Mouse (Mus musculus) limb, embryonic 14.5 days (tissue): ENCODE measurements around the gene Ndufa11. TPM values are rescaled to one million over a fixed set of nuclear protein-coding genes. Genes with fewer than 3 reads are reported as not detected.

Experiments
- ATAC-seq: fragments of 200-750 bp; cut with Nextera tagmentation; 2 replicates; pipeline ENCODE4 v1.8.0; 2017; ENCODE audit warnings: low read depth, moderate number of reproducible peaks, moderate TSS enrichment; ENCODE audit not compliant: low FRiP score
- DNase-seq: peaks from one replicate; pipeline ENCODE4 v3.0.0-alpha.2; 2015; ENCODE audit warnings: low spot score
- H3K27ac ChIP-seq: fragments of 300-500 bp; sonication (generic); replicated peaks from 2 replicates; pipeline ENCODE4 v1.5.1; 2014; ENCODE audit warnings: low read depth, mild to moderate bottlenecking, low read length, moderate library complexity, mixed read lengths
- H3K27me3 ChIP-seq: fragments of 300-500 bp; sonication (generic); 2 replicates; pipeline ENCODE4 v1.6.1; 2014; ENCODE audit warnings: low read length, mixed read lengths; ENCODE audit not compliant: control insufficient read depth, insufficient read depth
- H3K36me3 ChIP-seq: fragments of 300-500 bp; sonication (generic); 2 replicates; pipeline ENCODE4 v1.6.1; 2014; ENCODE audit warnings: mild to moderate bottlenecking, low read length, moderate library complexity, mixed read lengths; ENCODE audit not compliant: control insufficient read depth, insufficient read depth
- H3K4me1 ChIP-seq: fragments of 300-500 bp; sonication (generic); 2 replicates; pipeline ENCODE4 v1.6.1; 2014; ENCODE audit warnings: antibody characterized with exemption, low read length, mixed read lengths; ENCODE audit not compliant: control insufficient read depth, insufficient read depth
- H3K4me2 ChIP-seq: fragments of 300-500 bp; sonication (generic); replicated peaks from 2 replicates; pipeline ENCODE4 v1.6.1; 2014; ENCODE audit warnings: low read depth, mild to moderate bottlenecking, low read length, moderate library complexity; ENCODE audit not compliant: severe bottlenecking
- H3K4me3 ChIP-seq: fragments of 300-500 bp; sonication (generic); replicated peaks from 2 replicates; pipeline ENCODE4 v1.5.1; 2014; ENCODE audit warnings: low read length
- H3K9ac ChIP-seq: fragments of 300-500 bp; sonication (generic); 2 replicates; pipeline ENCODE4 v1.6.1; 2014; ENCODE audit warnings: mild to moderate bottlenecking, low read depth, low read length, moderate library complexity; ENCODE audit not compliant: severe bottlenecking
- H3K9me3 ChIP-seq: fragments of 300-500 bp; sonication (generic); 2 replicates; pipeline ENCODE4 v1.6.1; 2016; ENCODE audit warnings: low read length; ENCODE audit not compliant: control insufficient read depth
- POLR2A ChIP-seq: fragments of 200-500 bp; IDR thresholded peaks from 2 replicates; pipeline ENCODE4 v1.8.0; 2012; ENCODE audit warnings: inconsistent platforms, mild to moderate bottlenecking, moderate library complexity, borderline replicate concordance; ENCODE audit not compliant: insufficient read depth, insufficient read length; ENCODE audit errors: extremely low read depth
- WGBS: fragments of 180-500 bp; shearing (Covaris S2); extraction: QIAGEN DNeasy Blood & Tissue Kit; methylation state at CpG from one replicate; pipeline ENCODE4 v1.1.7; 2014; 5-methylcytosine and 5-hydroxymethylcytosine counted together
- polyA plus RNA-seq, 2 experiments: library from polyadenylated mRNA; depleted of rRNA in 1 of 2; stranded (reverse) in 1 of 2; unstranded in 1 of 2; fragments of >200 nt; fragmentation: Nextera tagmentation in 1 of 2; extraction: Ambion mirVana in 1 of 2; gene quantifications; 2 replicates each; pipeline versions ENCODE4 v1.2.1 to v1.2.3; 2012 to 2014

The Ndufa11 gene
- polyA plus RNA-seq, 2 experiments = 251 to 480 TPM

DNA sequence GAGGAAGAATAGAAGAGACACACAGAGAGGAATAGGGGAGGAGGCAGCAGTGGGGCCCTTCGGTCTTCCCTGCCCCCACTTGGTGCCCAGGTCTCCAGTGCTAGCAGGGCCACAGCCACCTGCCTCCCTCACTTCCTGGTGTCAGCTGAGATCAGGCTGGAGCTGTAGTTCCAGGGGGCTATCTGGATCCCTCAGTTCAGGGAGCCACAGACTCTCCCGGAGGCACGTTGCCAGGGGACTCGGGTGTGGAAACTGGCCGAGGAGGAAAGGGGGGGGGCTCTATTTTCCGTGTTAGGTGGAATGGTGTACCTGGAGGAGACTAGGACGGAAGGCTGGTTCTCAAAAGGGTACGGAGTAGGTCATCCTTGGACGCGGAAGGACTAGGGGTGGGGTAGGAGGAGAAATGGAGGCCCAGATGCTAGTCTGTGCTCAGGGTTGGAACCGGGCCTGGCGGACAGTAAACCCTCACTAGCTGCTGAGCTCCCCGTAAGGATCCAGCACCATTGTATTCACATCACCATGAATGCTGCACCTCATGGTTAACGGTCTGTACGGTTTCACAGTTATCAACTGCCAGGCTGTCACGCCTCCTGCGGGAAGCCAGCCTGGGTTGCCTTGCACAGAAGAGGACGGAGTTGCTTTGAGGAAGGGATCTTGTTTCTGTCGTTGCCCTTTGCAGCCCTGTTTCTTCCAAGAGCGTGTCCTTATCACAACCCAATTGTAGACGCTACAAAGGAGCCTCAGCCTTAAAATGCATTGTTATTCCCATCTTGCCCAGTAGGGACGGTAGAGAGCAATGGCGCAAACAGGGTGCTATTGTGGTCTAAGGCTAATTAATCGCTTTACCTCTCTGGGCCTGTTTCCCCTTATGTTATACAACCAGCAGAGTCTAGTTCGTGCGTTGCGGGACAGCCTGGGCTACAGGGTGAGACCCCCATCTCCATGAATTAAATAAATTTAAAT, 45.5 kb downstream of the Ndufa11 start:
- 54% methylated on average over 27 of the region's 27 CpGs for WGBS
- Histone ChIP-seq H3K36me3 (peaks cover 17% of the 10 kb centered on the region), H3K4me3 (no peak overlapping the region), H3K4me2 (0 out of 2 replicates have a peak overlapping the region, but pooled peaks have one; percentile 79), H3K9me3 (no peaks in the 10 kb centered on the region), H3K27me3 (no peaks in the 10 kb centered on the region), H3K4me1 (peaks cover 16% of the 10 kb centered on the region), H3K9ac (no peak overlapping the region), H3K27ac (no peak overlapping the region)
- ATAC-seq = no peak
- no peak for DNase-seq
- no peak for TF ChIP-seq POLR2A

- H3K27me3 ChIP-seq = no peaks in the 10 kb centered on the region
- TF ChIP-seq POLR2A = no peak
- H3K36me3 ChIP-seq = peaks cover 24% of the 10 kb centered on the region
- DNase-seq = no peak
- peak overlapping the region; percentile 73 for H3K4me2 ChIP-seq
- H3K4me1 ChIP-seq = peaks cover 15% of the 10 kb centered on the region
- WGBS = 84% methylated on average over 8 of the region's 8 CpGs
- peak overlapping the region; percentile 87 for H3K4me3 ChIP-seq
- no peak overlapping the region for H3K9ac ChIP-seq
- H3K27ac ChIP-seq = no peak overlapping the region
- H3K9me3 ChIP-seq = no peaks in the 10 kb centered on the region
- ATAC-seq = no peak
Observed at GRCm38 (mm10) chr17:56763741-56764250, 46.2 kb downstream of the Ndufa11 start.

DNA sequence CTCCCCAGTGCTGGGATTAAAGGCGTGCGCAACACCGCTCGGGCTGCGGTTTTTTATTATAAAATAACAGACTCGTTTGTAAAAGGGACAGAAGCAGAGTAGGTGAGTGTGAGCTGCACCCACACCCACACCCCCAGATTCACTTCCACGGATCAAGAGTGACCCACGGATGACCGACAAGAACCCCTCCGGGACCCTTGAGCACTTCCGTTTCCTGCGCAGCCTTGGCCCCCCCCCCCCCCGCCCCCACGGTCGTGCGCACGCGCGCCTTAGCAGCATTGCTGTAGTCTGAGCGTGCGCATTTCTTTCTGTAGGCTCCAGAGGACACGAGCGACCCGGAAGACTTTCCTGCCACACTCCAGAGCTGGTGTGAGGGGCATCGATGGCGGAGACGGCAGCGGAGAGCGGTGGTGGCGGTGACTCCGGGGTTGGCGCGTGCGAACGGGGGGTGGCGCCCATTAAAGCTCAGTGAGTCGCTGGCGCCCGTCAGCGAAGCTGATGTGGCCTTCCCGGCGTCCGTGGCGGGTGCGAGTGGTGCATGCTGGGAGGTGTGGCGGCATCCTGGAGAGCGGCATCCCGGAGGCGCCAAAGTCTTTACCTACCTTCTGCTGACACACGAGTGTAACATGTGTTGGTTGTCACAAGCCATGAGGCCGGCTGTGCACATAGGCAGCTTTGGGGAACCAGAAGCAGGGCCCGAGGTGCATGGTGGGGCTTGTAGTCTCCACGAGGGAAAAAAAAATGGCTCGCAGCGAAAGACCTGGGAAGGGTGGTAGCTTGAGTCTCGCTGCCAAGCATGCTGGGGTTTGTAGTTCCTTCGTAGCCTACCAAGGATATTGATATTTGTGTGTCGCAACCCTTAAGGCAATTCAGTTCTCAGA, 47.1 kb downstream of the Ndufa11 start, which contains the start of gene Dus3l:
TSS of gene Dus3l (plus strand) at position 284 of the 881 bp plus-strand sequence.
- Histone ChIP-seq H3K4me3 (peak within 1 kb of the TSS; percentile 87), H3K4me2 (peak within 1 kb of the TSS; percentile 73), H3K9me3 (no peaks in the 10 kb centered on the region), H3K36me3 (peaks cover 33% of the 10 kb centered on the region), H3K27ac (peak within 1 kb of the TSS; percentile 94), H3K27me3 (no peaks in the 10 kb centered on the region), H3K4me1 (peaks cover 15% of the 10 kb centered on the region), H3K9ac (peak within 1 kb of the TSS; percentile 80)
- ATAC-seq (peak; percentile 87), DNase-seq (peak; percentile 94)
- WGBS = 2% methylated on average over 55 of the region's 58 CpGs
- peak; percentile 42; the same call in 1 of the 2 replicates for TF ChIP-seq POLR2A

DNA sequence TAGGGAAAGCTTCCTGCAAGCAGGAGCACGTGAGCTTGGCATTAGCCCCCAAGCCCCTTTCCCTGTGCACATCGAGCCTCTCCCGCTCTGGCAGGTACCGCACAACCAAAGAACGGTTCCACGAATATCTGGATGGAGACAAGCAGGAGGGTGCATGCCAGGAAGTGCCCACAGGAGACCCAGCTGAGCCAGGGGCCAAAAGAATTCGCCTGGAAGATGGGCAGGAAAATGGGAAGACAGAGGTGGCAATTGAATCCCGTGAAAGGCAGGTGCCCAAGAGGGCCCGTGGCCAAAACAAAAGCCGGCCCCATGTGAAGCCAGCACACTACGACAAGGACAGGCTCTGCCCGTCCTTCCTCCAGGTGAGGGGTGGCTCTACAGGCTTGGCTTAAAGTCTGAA, 47.9 kb downstream of the Ndufa11 start:
- TF ChIP-seq POLR2A = no peak
- peak overlapping the region; percentile 94; the same call in 1 of the 2 replicates for H3K27ac ChIP-seq
- H3K9me3 ChIP-seq = no peaks in the 10 kb centered on the region
- no peak for DNase-seq
- peak overlapping the region; percentile 73 for H3K4me2 ChIP-seq
- H3K27me3 ChIP-seq = no peaks in the 10 kb centered on the region
- H3K4me1 ChIP-seq = peaks cover 15% of the 10 kb centered on the region
- H3K9ac ChIP-seq = peak overlapping the region; percentile 80
- H3K4me3 ChIP-seq = peak overlapping the region; percentile 87
- ATAC-seq = no peak
- WGBS = 60% methylated on average over 12 of the region's 12 CpGs
- peaks cover 40% of the 10 kb centered on the region for H3K36me3 ChIP-seq
